Mouse (Mus musculus) left cerebral cortex, postnatal 4 days (tissue): ENCODE data around the gene Insl6. TPM values are rescaled to one million over a fixed set of nuclear protein-coding genes. Genes with fewer than 3 reads are reported as not detected.

Source experiments
- DNase-seq: peaks from one replicate; pipeline ENCODE4 v3.0.0-alpha.2; 2022
- intact Hi-C: fragments of 180-260 bp; cut with DNase I; formaldehyde crosslinking; loops from one replicate; pipeline ENCODE4 v1.15.1; 2025
- total RNA-seq, 2 experiments: library from RNA; stranded (reverse); gene quantifications; 2 replicates each; pipeline ENCODE4 v1.2.3; 2021

Insl6 gene
- total RNA-seq, 2 experiments from 2014 or later: not detected

DNA sequence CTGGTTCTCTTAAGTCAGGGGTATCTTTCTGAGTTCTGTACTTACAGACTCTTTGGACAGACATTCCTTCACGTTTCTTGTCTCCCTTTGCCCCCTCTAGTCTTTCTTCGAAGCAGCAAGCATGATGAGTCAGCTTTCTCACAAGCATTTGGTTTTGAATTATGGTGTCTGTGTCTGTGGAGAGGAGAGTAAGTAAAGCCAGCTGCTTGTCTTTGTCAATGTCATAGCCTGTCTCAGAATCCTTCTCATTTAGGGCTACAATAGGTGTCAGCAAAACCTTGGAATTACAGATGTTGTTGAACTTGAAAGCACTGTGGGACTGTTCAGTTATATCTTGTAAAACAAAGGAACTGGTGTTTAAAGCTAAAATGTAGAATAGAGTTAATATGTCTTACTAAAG, 30.4 kb downstream of the Insl6 start:
- no peak for DNase-seq
- intact Hi-C loops: no loop called here

DNA sequence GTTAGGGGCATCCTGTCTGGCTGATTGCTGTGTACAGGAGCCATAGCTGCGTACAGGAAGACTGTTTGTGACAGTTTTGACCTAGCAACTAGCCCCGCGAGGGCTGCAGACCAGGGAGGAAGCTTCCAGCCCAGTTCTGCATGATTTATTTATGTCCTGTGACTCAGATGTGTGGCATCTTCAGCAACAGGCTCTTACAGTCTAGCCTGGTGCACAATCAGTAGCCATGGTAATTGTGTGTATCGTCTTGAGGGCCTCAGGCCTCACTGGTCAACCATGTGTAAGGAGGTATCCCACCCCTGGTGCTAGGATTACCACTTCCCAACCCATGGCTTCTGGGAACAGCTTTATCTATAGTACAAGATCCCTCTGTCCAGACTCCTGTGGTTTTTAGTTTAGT, 32.6 kb downstream of the Insl6 start:
- no peak for DNase-seq
- intact Hi-C loops: no loop called here

DNA sequence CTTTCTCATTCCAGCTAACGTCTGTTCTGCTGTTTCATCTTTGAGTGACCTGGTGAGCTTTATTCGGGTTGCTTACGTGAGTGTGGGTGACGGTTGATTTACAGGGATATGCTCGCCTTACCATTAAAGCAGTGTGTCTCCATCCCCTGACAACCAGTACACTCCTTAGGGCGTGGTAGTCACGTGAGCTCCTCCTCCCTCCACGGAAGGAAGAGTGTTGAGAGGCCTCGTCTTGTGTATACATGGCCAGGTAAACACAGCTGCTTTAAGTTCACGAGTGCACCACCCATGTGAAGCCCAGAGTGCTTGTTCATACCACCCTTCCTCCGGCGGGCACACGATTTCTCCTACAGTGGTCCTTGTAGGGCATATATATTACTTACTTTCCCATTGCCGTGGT, 33.6 kb downstream of the Insl6 start:
- intact Hi-C loops: no loop called here
- no peak for DNase-seq

- intact Hi-C loops: no loop called here
- no peak for DNase-seq
These were observed 37.3 kb downstream of the Insl6 start for GRCm38 (mm10) chr19:29287863-29288262.

DNA sequence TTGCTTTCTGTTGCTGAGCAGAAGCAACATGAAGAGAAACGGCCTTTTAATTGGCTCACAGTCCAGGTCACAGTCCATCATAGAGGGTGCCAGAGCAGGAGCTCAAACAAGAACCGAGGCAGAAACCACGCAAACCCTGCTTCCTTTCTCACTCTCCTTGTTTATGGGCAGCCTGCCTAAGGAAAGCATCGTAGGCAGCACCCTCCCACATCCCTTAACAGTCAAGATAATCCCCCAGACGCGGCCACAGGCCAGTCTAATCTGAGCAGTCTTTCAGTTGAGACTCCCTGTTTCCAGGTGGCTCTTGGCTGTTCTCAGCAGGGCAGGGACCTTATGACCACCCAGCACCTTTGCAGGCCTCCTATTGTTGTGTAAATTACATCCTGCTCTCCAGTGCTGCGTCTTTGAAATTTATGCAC, 39.7 kb downstream of the Insl6 start:
- intact Hi-C loops: no loop called here
- DNase-seq: no peak

- intact Hi-C loops: no loop called here
- DNase-seq: no peak
These were observed 46.1 kb downstream of the Insl6 start for GRCm38 (mm10) chr19:29278944-29279587.

GRCm38 (mm10) chr19:29276414-29276813, 48.7 kb downstream of the Insl6 start:
- intact Hi-C loops: no loop called here

GRCm38 (mm10) chr19:29272011-29272809, 52.9 kb downstream of the Insl6 start:
- DNase-seq: no peak
- intact Hi-C loops: no loop called here

More at GRCm38 (mm10) chr19:29276414-29276813, 48.7 kb downstream of the Insl6 start:
- DNase-seq: no peak

Other genes with a start within 250 kb of the Insl6 start
- gene Rcl1, start 224.0 kb downstream of the Insl6 start, total RNA-seq: 10 to 100 TPM; 18.1 to 18.3 TPM
- 10 to 100 TPM; 52.9 to 58.9 TPM for gene Jak2, start 73.5 kb downstream of the Insl6 start, total RNA-seq
- gene Rln1, start 9.3 kb upstream of the Insl6 start, total RNA-seq: 1 to 10 TPM; 3.2 to 4.9 TPM
- 10 to 100 TPM; 47.4 to 49.6 TPM for gene Plgrkt, start 42.0 kb upstream of the Insl6 start, total RNA-seq
- gene Cd274, start 42.1 kb upstream of the Insl6 start, total RNA-seq: 1 to 10 TPM; 1.3 to 1.5 TPM
- gene Pdcd1lg2, start 85.6 kb upstream of the Insl6 start, total RNA-seq: under 1 TPM in 1 of 2 experiments, not detected in 1; 0.28 TPM
- 10 to 100 TPM; 40.8 to 43.6 TPM for gene Ric1, start 196.9 kb upstream of the Insl6 start, total RNA-seq